Mouse (Mus musculus) erythroid progenitor cell, adult 5-6 weeks (primary cell): ENCODE measurements around the gene Gm20867. TPM values are rescaled to one million over a fixed set of nuclear protein-coding genes. Genes with fewer than 3 reads are reported as not detected.
"Not testable (repeated sequence)": the region's sequence is repeated elsewhere in the genome, so short reads cannot be mapped to it uniquely, and the experiment has no call there.

ENCODE experiments used
- ATAC-seq: replicated peaks from 2 replicates; pipeline ENCODE4 v1.8.0; 2016; ENCODE audit warnings: moderate number of reproducible peaks, mild to moderate bottlenecking, moderate TSS enrichment, inconsistent platforms; ENCODE audit not compliant: poor library complexity, low FRiP score, severe bottlenecking
- total RNA-seq, 2 experiments: library from RNA; stranded (forward) in 1 of 2; stranded (reverse) in 1 of 2; fragments of 150-400 nt in 1 of 2; fragments of 186-747, 209-891 nt in 1 of 2; gene quantifications; 2 replicates each; pipeline versions ENCODE4 v1.2.3 to v1.2.4; 2015 to 2017; ENCODE audit warnings: low replicate concordance in 2 of 2

Gene Gm20867
- total RNA-seq (2015; ENCODE audit: low replicate concordance) (not detected in 2 replicates), total RNA-seq (2017; ENCODE audit: low replicate concordance) (not detected in 2 replicates)

- ATAC-seq: not testable (repeated sequence)
These were observed at the start of gene Gm20867 for GRCm38 (mm10) chrY:77963104-77963503. TSS of gene Gm20867 (minus strand) at chrY:77963204.

Other genes with a start within 250 kb of the Gm20867 start
- not detected in 2 replicates for gene Gm29564, start 249.8 kb upstream of the Gm20867 start, total RNA-seq (2015; ENCODE audit: low replicate concordance)
- gene Gm29564, start 249.8 kb upstream of the Gm20867 start, total RNA-seq (2017; ENCODE audit: low replicate concordance): not detected in 2 replicates